Mouse (Mus musculus) C2C12 (cell line): ENCODE measurements at regions not wholly inside any gene's neighbourhood (a gene's known extent, or its start where the extent isn't known, plus 50 kb on each side); places are given as distances from the start of the nearest gene placed in this dataset.

Experiments
- H3K27me3 ChIP-seq: one replicate; pipeline ENCODE4 v1.6.1; 2011; ENCODE audit not compliant: control insufficient read depth, insufficient read depth, insufficient read length
- H3K36me3 ChIP-seq: one replicate; pipeline ENCODE4 v1.6.1; 2011; ENCODE audit not compliant: control insufficient read depth, insufficient read depth
- H3K4me3 ChIP-seq: one replicate; pipeline ENCODE4 v1.5.1; 2011; ENCODE audit warnings: mild to moderate bottlenecking, control low read depth; ENCODE audit not compliant: poor library complexity, insufficient read depth, severe bottlenecking
- H3K79me2 ChIP-seq: one replicate; pipeline ENCODE4 v1.6.1; 2011; ENCODE audit not compliant: control insufficient read depth, insufficient read depth
- H3K79me3 ChIP-seq: one replicate; pipeline ENCODE4 v1.6.1; 2011; ENCODE audit warnings: low read depth, control low read depth
- H3ac ChIP-seq: one replicate; pipeline ENCODE3; 2011; ENCODE audit warnings: low read depth; ENCODE audit not compliant: control insufficient read depth, insufficient read length
- CEBPB ChIP-seq: IDR thresholded peaks from one replicate; pipeline ENCODE4 v1.6.1; 2011; ENCODE audit warnings: low read depth, mild to moderate bottlenecking, control low read depth, moderate library complexity
- CTCF ChIP-seq: IDR thresholded peaks from one replicate; pipeline ENCODE4 v1.5.1; 2011; ENCODE audit not compliant: control insufficient read depth, insufficient read depth, insufficient read length
- FOSL1 ChIP-seq: IDR thresholded peaks from one replicate; pipeline ENCODE4 v1.8.0; 2011; ENCODE audit warnings: mild to moderate bottlenecking, low read length; ENCODE audit not compliant: poor library complexity, insufficient read depth, severe bottlenecking
- MAX ChIP-seq: IDR thresholded peaks from one replicate; pipeline ENCODE4 v1.6.1; 2011; ENCODE audit warnings: mild to moderate bottlenecking, control low read depth
- MYOD1 ChIP-seq: IDR thresholded peaks from one replicate; pipeline ENCODE4 v1.6.1; 2011; ENCODE audit warnings: low read depth; ENCODE audit not compliant: control insufficient read depth, insufficient read length
- MYOG ChIP-seq: IDR thresholded peaks from one replicate; pipeline ENCODE4 v1.6.1; 2011; ENCODE audit not compliant: control insufficient read depth, insufficient read length; ENCODE audit errors: extremely low read depth
- USF1 ChIP-seq: IDR thresholded peaks from one replicate; pipeline ENCODE4 v1.6.1; 2011; ENCODE audit warnings: low read depth, mild to moderate bottlenecking, control low read depth, moderate library complexity

- Histone ChIP-seq H3K27me3 (peaks cover 88% of the 10 kb centered on the region), H3K4me3 (no peak overlapping the region), H3ac (no peak overlapping the region), H3K79me3 (no peaks in the 10 kb centered on the region), H3K79me2 (no peaks in the 10 kb centered on the region), H3K36me3 (no peaks in the 10 kb centered on the region)
- TF ChIP-seq CEBPB (no peak), FOSL1 (no peak), MAX (no peak), MYOD1 (no peak), CTCF (no peak), USF1 (no peak)
Measured at GRCm38 (mm10) chr12:112338976-112339375, 150.3 kb upstream of the A530016L24Rik start.

GRCm38 (mm10) chr12:112339481-112340179, 149.6 kb upstream of the A530016L24Rik start:
- no peak overlapping the region for H3ac ChIP-seq
- TF ChIP-seq MYOG (no peak), MAX (no peak), CEBPB (peak; percentile 31)
- no peaks in the 10 kb centered on the region for H3K79me2 ChIP-seq
- H3K27me3 ChIP-seq: peaks cover 88% of the 10 kb centered on the region
- no peak overlapping the region for H3K4me3 ChIP-seq
- H3K36me3 ChIP-seq: no peaks in the 10 kb centered on the region
- H3K79me3 ChIP-seq: no peaks in the 10 kb centered on the region

- Histone ChIP-seq H3ac (no peak overlapping the region), H3K27me3 (peaks cover 88% of the 10 kb centered on the region), H3K36me3 (no peaks in the 10 kb centered on the region), H3K4me3 (no peak overlapping the region), H3K79me3 (no peaks in the 10 kb centered on the region), H3K79me2 (no peaks in the 10 kb centered on the region)
- TF ChIP-seq FOSL1 (no peak), CEBPB (no peak), MYOD1 (no peak)
Measured at GRCm38 (mm10) chr12:112340248-112340647, 149.0 kb upstream of the A530016L24Rik start.

GRCm38 (mm10) chr12:112341726-112342469, 147.3 kb upstream of the A530016L24Rik start:
- H3K36me3 ChIP-seq: no peaks in the 10 kb centered on the region
- TF ChIP-seq MYOG: no peak
- no peak for TF ChIP-seq USF1
- no peak for TF ChIP-seq CTCF
- no peak for TF ChIP-seq CEBPB
- no peak for TF ChIP-seq MAX
- no peak overlapping the region for H3K4me3 ChIP-seq
- no peak overlapping the region for H3ac ChIP-seq
- H3K79me3 ChIP-seq: no peaks in the 10 kb centered on the region
- peaks cover 78% of the 10 kb centered on the region for H3K27me3 ChIP-seq
- H3K79me2 ChIP-seq: no peaks in the 10 kb centered on the region

GRCm38 (mm10) chr12:112343064-112343463, 146.2 kb upstream of the A530016L24Rik start:
- H3K27me3 ChIP-seq: peaks cover 74% of the 10 kb centered on the region
- H3ac ChIP-seq: no peak overlapping the region
- TF ChIP-seq MYOG: no peak
- TF ChIP-seq CEBPB: no peak
- no peak for TF ChIP-seq MAX
- TF ChIP-seq MYOD1: no peak
- TF ChIP-seq CTCF: no peak
- TF ChIP-seq FOSL1: no peak
- TF ChIP-seq USF1: no peak
- no peak overlapping the region for H3K4me3 ChIP-seq
- H3K79me3 ChIP-seq: no peaks in the 10 kb centered on the region
- H3K79me2 ChIP-seq: no peaks in the 10 kb centered on the region
- H3K36me3 ChIP-seq: no peaks in the 10 kb centered on the region

GRCm38 (mm10) chr12:112344285-112344684, 145.0 kb upstream of the A530016L24Rik start:
- Histone ChIP-seq H3K79me2 (no peaks in the 10 kb centered on the region), H3K4me3 (no peak overlapping the region), H3ac (no peak overlapping the region), H3K36me3 (no peaks in the 10 kb centered on the region), H3K79me3 (no peaks in the 10 kb centered on the region), H3K27me3 (peaks cover 76% of the 10 kb centered on the region)
- TF ChIP-seq CTCF (no peak), FOSL1 (no peak), CEBPB (no peak), USF1 (no peak), MYOG (no peak), MYOD1 (no peak), MAX (no peak)
